Mouse (Mus musculus): ENCODE data around the gene Gm49318.

GRCm38 (mm10) chr9:22004546-22004945 lies 66.5 kb downstream of the Gm49318 start:
- TF ChIP-seq CTCF (IDR thresholded peaks at IDR 0.05) (no peak), EP300 (IDR thresholded peaks at IDR 0.05) (no peak)

All from lung, postnatal 0 days (tissue).